Mouse (Mus musculus) erythroblast, embryonic 14.5 days (primary cell): ENCODE measurements around the gene Gm3233.
"Not testable (repeated sequence)": the region's sequence is repeated elsewhere in the genome, so short reads cannot be mapped to it uniquely, and the experiment has no call there.

Experiments
- GATA1 ChIP-seq: IDR thresholded peaks from 2 replicates; pipeline ENCODE4 v1.6.1; 2012; ENCODE audit warnings: low read length, inconsistent platforms, mixed read lengths
- TAL1 ChIP-seq: IDR thresholded peaks from 3 replicates; pipeline ENCODE4 v1.6.1; 2012; ENCODE audit warnings: low read length, inconsistent platforms, mixed read lengths

- not testable (repeated sequence) for TF ChIP-seq TAL1, GATA1
Measured at GRCm38 (mm10) chr10:77776844-77777243, 17.4 kb upstream of the Gm3233 start, which contains the start of gene Gm7138.
